Mouse (Mus musculus): ENCODE measurements around the gene Gata3. TPM values are rescaled to one million over a fixed set of nuclear protein-coding genes. Genes with fewer than 3 reads are reported as not detected.
A peak's percentile ranks its signal among the peaks of the same experiment; 100 is the strongest.

The Gata3 gene
- polyA plus RNA-seq, 1 experiment: 6.1 TPM

DNA sequence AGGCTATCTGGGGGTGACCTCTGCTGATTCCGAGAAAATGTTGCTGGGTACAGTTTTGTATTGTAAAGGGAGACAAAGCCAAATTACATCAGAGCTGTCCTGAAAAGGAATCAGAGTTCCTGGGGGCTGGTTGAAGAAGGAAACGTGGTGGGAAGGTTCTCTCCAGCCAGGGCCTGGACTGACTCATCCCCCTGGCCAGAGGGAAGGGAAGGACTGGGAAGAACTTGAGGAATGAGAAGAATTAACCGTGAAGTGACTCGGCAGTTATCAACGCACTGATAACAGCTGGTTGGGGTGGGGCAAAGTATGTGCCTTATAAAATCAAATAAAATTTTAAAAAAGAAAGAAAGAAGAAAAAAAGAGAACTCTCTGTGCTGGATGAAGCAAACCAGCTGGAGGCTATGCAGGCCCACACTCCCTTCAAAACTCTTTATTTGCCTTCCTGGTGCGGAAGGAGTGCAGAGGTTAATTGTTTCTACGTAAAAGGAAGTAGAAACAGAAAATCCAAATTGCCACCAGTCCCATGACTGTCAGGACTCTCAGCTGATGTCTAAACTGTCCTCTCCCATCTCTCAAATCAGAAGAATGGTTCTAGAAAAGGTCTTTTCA is 71.6 kb downstream of the Gata3 start:
- H3K4me1 ChIP-seq (ENCODE audit: control insufficient read depth, insufficient read depth, low read length): no peaks in the 10 kb centered on the region
- no peaks in the 10 kb centered on the region for H3K9me3 ChIP-seq (replicated peaks; ENCODE audit: control insufficient read depth, insufficient read depth, low read length, poor library complexity, severe bottlenecking)
- H3K27ac ChIP-seq (ENCODE audit: insufficient read depth, low read length): no peak overlapping the region
- TF ChIP-seq POLR2A (IDR thresholded peaks at IDR 0.05; ENCODE audit: insufficient read depth, low read length) (no peak), CTCF (IDR thresholded peaks at IDR 0.05; ENCODE audit: low read depth, low read length) (no peak), EP300 (IDR thresholded peaks at IDR 0.05; ENCODE audit: insufficient read depth, low read depth, low read length) (0 out of 2 replicates have a peak, but pooled peaks have one; percentile 70)
- no peaks in the 10 kb centered on the region for H3K27me3 ChIP-seq (ENCODE audit: control insufficient read depth, insufficient read depth, low read length, poor library complexity, severe bottlenecking)
- H3K36me3 ChIP-seq (ENCODE audit: control insufficient read depth, insufficient read depth, low read length, poor library complexity, severe bottlenecking): no peaks in the 10 kb centered on the region
- no peak overlapping the region for H3K9ac ChIP-seq (ENCODE audit: low read depth, poor library complexity, severe bottlenecking)
- H3K4me3 ChIP-seq (ENCODE audit: low read depth, low read length): no peak overlapping the region

Other genes starting within 250 kb of the Gata3 start
- not detected in 2 replicates for gene 4930412O13Rik, start 8.8 kb downstream of the Gata3 start, polyA plus RNA-seq (2011; ENCODE audit: insufficient read depth, insufficient read length, low read depth, missing spikeins)
- not detected in 2 replicates for gene 9230102O04Rik, start 494 bp downstream of the Gata3 start, polyA plus RNA-seq (2011; ENCODE audit: insufficient read depth, insufficient read length, low read depth, missing spikeins)
- gene Taf3, start 158.6 kb upstream of the Gata3 start, polyA plus RNA-seq (2011; ENCODE audit: insufficient read depth, insufficient read length, low read depth, missing spikeins): 15.1 and 15.5 TPM in 2 replicates
- 435 and 452 TPM in 2 replicates for gene Atp5c1, start 190.5 kb upstream of the Gata3 start, polyA plus RNA-seq (2011; ENCODE audit: insufficient read depth, insufficient read length, low read depth, missing spikeins)
- gene Kin, start 190.6 kb upstream of the Gata3 start, polyA plus RNA-seq (2011; ENCODE audit: insufficient read depth, insufficient read length, low read depth, missing spikeins): 26.0 and 29.6 TPM in 2 replicates
- gene Itih2, start 241.4 kb upstream of the Gata3 start, polyA plus RNA-seq (2011; ENCODE audit: insufficient read depth, insufficient read length, low read depth, missing spikeins): not detected in 2 replicates

Data from ES-Bruce4 (cell line).